Comparison of ENCODE assay signal across 11 mouse cellular contexts in the genomic region with DNA sequence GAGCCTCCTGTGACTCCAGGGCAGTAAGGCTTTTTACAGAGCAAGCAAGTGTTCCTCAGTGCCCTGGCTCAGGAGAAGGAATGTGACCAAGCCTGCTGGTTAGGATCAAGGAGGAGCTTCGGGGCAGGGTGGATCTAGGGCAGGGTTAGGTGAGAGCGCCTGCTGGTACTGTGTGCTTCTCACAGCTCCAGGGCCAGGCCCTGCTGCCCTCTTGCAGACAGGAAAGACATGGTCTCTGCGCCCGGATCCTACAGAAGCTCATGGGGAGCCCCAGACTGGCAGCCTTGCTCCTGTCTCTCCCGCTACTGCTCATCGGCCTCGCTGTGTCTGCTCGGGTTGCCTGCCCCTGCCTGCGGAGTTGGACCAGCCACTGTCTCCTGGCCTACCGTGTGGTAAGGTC. TPM values are rescaled to one million over a fixed set of nuclear protein-coding genes. Genes with fewer than 3 reads are reported as not detected.
A peak's percentile ranks its signal among the peaks of the same experiment; 100 is the strongest.
DNase-seq lines count a peak whose midpoint lies in the region; ATAC-seq lines count a peak whose summit lies in the region.
"Had no signal": no experiment of that assay in that cellular context is flagged by ENCODE, and none has a peak within 500 bp of the region (broad histone marks: within the 10 kb centered on the region; RNA-seq: fewer than 3 reads in every experiment).

No protein-coding gene starts in this region.

- 74% methylated on average over 10 of the region's 10 CpGs for whole genome bisulfite sequencing in midbrain, embryonic 10.5 days
- WGBS in midbrain, embryonic 13.5 days = 72% methylated on average over 10 of the region's 10 CpGs
- 48% methylated on average over 10 of the region's 10 CpGs for WGBS in intestine, embryonic 14.5 days
- WGBS in lung, embryonic 15.5 days = 33% methylated on average over 10 of the region's 10 CpGs
- 54% methylated on average over 10 of the region's 10 CpGs for WGBS in heart, embryonic 12.5 days

- no peaks in the 10 kb centered on the region for H3K36me3 ChIP-seq in midbrain, embryonic 10.5 days
- no peaks in the 10 kb centered on the region for H3K36me3 ChIP-seq in midbrain, embryonic 13.5 days
- H3K36me3 ChIP-seq in intestine, embryonic 14.5 days (ENCODE audit: control insufficient read depth, insufficient read depth, low read length) = no peaks in the 10 kb centered on the region
- H3K36me3 ChIP-seq in lung, embryonic 15.5 days = no peaks in the 10 kb centered on the region
- no peaks in the 10 kb centered on the region for H3K36me3 ChIP-seq in heart, embryonic 12.5 days
- H3K36me3 ChIP-seq: G1E; neural tube, embryonic 12.5 days had no signal

- no peak overlapping the region for H3K4me3 ChIP-seq in midbrain, embryonic 10.5 days
- no peak overlapping the region for H3K4me3 ChIP-seq in midbrain, embryonic 13.5 days (replicated peaks)
- H3K4me3 ChIP-seq in intestine, embryonic 14.5 days (ENCODE audit: low read depth, low read length) = no peak overlapping the region
- peak overlapping the region; percentile 35 for H3K4me3 ChIP-seq in lung, embryonic 15.5 days
- H3K4me3 ChIP-seq in heart, embryonic 12.5 days = no peak overlapping the region
- H3K4me3 ChIP-seq: neural tube, embryonic 12.5 days had no signal

- H3K27ac ChIP-seq in midbrain, embryonic 10.5 days (replicated peaks) = 0 out of 2 replicates have a peak overlapping the region, but pooled peaks have one; percentile 3
- H3K27ac ChIP-seq in midbrain, embryonic 13.5 days = no peak overlapping the region
- H3K27ac ChIP-seq in intestine, embryonic 14.5 days (ENCODE audit: low read depth) = no peak overlapping the region
- H3K27ac ChIP-seq in lung, embryonic 15.5 days = peak overlapping the region; percentile 74
- H3K27ac ChIP-seq in heart, embryonic 12.5 days (ENCODE audit: poor library complexity, severe bottlenecking) = no peak overlapping the region
- H3K27ac ChIP-seq: neural tube, embryonic 12.5 days had no signal

- no peaks in the 10 kb centered on the region for H3K27me3 ChIP-seq in midbrain, embryonic 10.5 days (ENCODE audit: low read depth, poor library complexity, severe bottlenecking)
- no peaks in the 10 kb centered on the region; the same call in 1 of the 2 replicates for H3K27me3 ChIP-seq in midbrain, embryonic 13.5 days
- H3K27me3 ChIP-seq in intestine, embryonic 14.5 days (replicated peaks; ENCODE audit: control insufficient read depth, insufficient read depth, low read length) = no peaks in the 10 kb centered on the region
- H3K27me3 ChIP-seq in lung, embryonic 15.5 days = no peaks in the 10 kb centered on the region
- H3K27me3 ChIP-seq in heart, embryonic 12.5 days (replicated peaks) = no peaks in the 10 kb centered on the region
- H3K27me3 ChIP-seq: neural tube, embryonic 12.5 days had no signal

- no peak overlapping the region for H3K4me2 ChIP-seq in midbrain, embryonic 13.5 days (replicated peaks)
- H3K4me2 ChIP-seq in intestine, embryonic 14.5 days (ENCODE audit: low read length) = no peak overlapping the region; the same call in 1 of the 2 replicates
- peak overlapping the region; percentile 52 for H3K4me2 ChIP-seq in lung, embryonic 15.5 days
- no peak overlapping the region for H3K4me2 ChIP-seq in heart, embryonic 12.5 days
- H3K4me2 ChIP-seq: neural tube, embryonic 12.5 days had no signal

- H3K9ac ChIP-seq in midbrain, embryonic 13.5 days (replicated peaks) = no peak overlapping the region
- no peak overlapping the region for H3K9ac ChIP-seq in intestine, embryonic 14.5 days (ENCODE audit: low read length)
- H3K9ac ChIP-seq in lung, embryonic 15.5 days = peak overlapping the region; percentile 31; the same call in 1 of the 2 replicates
- no peak overlapping the region; the same call in 1 of the 2 replicates for H3K9ac ChIP-seq in heart, embryonic 12.5 days
- H3K9ac ChIP-seq: neural tube, embryonic 12.5 days had no signal

- no peaks in the 10 kb centered on the region for H3K9me3 ChIP-seq in midbrain, embryonic 10.5 days (replicated peaks)
- H3K9me3 ChIP-seq in midbrain, embryonic 13.5 days = no peaks in the 10 kb centered on the region
- H3K9me3 ChIP-seq in intestine, embryonic 14.5 days (ENCODE audit: control insufficient read depth, low read length) = no peaks in the 10 kb centered on the region
- H3K9me3 ChIP-seq in lung, embryonic 15.5 days = no peaks in the 10 kb centered on the region
- H3K9me3 ChIP-seq in heart, embryonic 12.5 days (replicated peaks) = no peaks in the 10 kb centered on the region
- H3K9me3 ChIP-seq: G1E; neural tube, embryonic 12.5 days had no signal

- DNase-seq in midbrain, embryonic 10.5 days (ENCODE audit: low spot score) = no peak
- no peak for DNase-seq in intestine, embryonic 14.5 days (ENCODE audit: low spot score)
- peak; percentile 45 for DNase-seq in urinary bladder, postnatal 25 days (ENCODE audit: low spot score)
- no peak for DNase-seq in layer of hippocampus, adult 9-10 months (ENCODE audit: low spot score)
- no peak for DNase-seq in natural killer cell, adult 2 months (ENCODE audit: low spot score in 2 of 2)

- H3K4me1 ChIP-seq in midbrain, embryonic 10.5 days = no peaks in the 10 kb centered on the region
- H3K4me1 ChIP-seq in midbrain, embryonic 13.5 days (replicated peaks) = no peaks in the 10 kb centered on the region
- H3K4me1 ChIP-seq in intestine, embryonic 14.5 days (replicated peaks; ENCODE audit: control insufficient read depth, insufficient read depth, low read length) = no peaks in the 10 kb centered on the region
- H3K4me1 ChIP-seq in lung, embryonic 15.5 days = peaks cover 5% of the 10 kb centered on the region
- H3K4me1 ChIP-seq in heart, embryonic 12.5 days (replicated peaks) = no peaks in the 10 kb centered on the region
- H3K4me1 ChIP-seq: neural tube, embryonic 12.5 days had no signal

- ATAC-seq in midbrain, embryonic 13.5 days = no peak
- ATAC-seq in intestine, embryonic 14.5 days (replicated peaks; ENCODE audit: low FRiP score, low TSS enrichment, low read depth) = peak; percentile 85
- peak; percentile 91 for ATAC-seq in lung, embryonic 15.5 days (ENCODE audit: borderline replicate concordance, extremely low read depth, low FRiP score, low TSS enrichment)
- no peak for ATAC-seq in heart, embryonic 12.5 days (ENCODE audit: insufficient number of reproducible peaks, low FRiP score)

RNA-seq across cellular contexts. Expression of a gene that starts 0.4 kb away (rescaled TPM):
- 1.1 and 1.4 TPM in 2 replicates for polyA plus RNA-seq in midbrain, embryonic 10.5 days (2016; fragmentation: Nextera tagmentation; extraction: Ambion mirVana)
- polyA plus RNA-seq in midbrain, embryonic 13.5 days (2015; fragmentation: Nextera tagmentation; extraction: Ambion mirVana) = 0.13 TPM in 1 of 2 replicates, not detected in the other
- polyA plus RNA-seq in intestine, embryonic 14.5 days (2014; fragmentation: Nextera tagmentation; extraction: Ambion mirVana) = 8.4 and 9.0 TPM in 2 replicates
- 19.5 and 23.5 TPM in 2 replicates for polyA plus RNA-seq in lung, embryonic 15.5 days (2015; fragmentation: Nextera tagmentation; extraction: Ambion mirVana)
- polyA plus RNA-seq in heart, embryonic 12.5 days (2016; fragmentation: Nextera tagmentation; extraction: Ambion mirVana) = 0.94 and 1.3 TPM in 2 replicates
- polyA plus RNA-seq: G1E had no signal

RNA-seq across cellular contexts. Expression of a gene that starts 12.6 kb away (rescaled TPM):
- 4.4 and 5.3 TPM in 2 replicates for polyA plus RNA-seq in midbrain, embryonic 10.5 days (2016; fragmentation: Nextera tagmentation; extraction: Ambion mirVana)
- polyA plus RNA-seq in midbrain, embryonic 13.5 days (2015; fragmentation: Nextera tagmentation; extraction: Ambion mirVana) = 0.96 and 1.4 TPM in 2 replicates
- polyA plus RNA-seq in intestine, embryonic 14.5 days (2014; fragmentation: Nextera tagmentation; extraction: Ambion mirVana) = 15.3 and 18.5 TPM in 2 replicates
- 19.1 and 20.2 TPM in 2 replicates for polyA plus RNA-seq in lung, embryonic 15.5 days (2015; fragmentation: Nextera tagmentation; extraction: Ambion mirVana)
- 4.5 and 4.7 TPM in 2 replicates for polyA plus RNA-seq in heart, embryonic 12.5 days (2016; fragmentation: Nextera tagmentation; extraction: Ambion mirVana)

RNA-seq across cellular contexts. Expression of a gene that starts 16.3 kb away (rescaled TPM):
- 90.0 and 93.5 TPM in 2 replicates for polyA plus RNA-seq in midbrain, embryonic 10.5 days (2016; fragmentation: Nextera tagmentation; extraction: Ambion mirVana)
- 84.3 and 87.6 TPM in 2 replicates for polyA plus RNA-seq in midbrain, embryonic 13.5 days (2015; fragmentation: Nextera tagmentation; extraction: Ambion mirVana)
- 80.0 and 84.6 TPM in 2 replicates for polyA plus RNA-seq in intestine, embryonic 14.5 days (2014; fragmentation: Nextera tagmentation; extraction: Ambion mirVana)
- polyA plus RNA-seq in lung, embryonic 15.5 days (2015; fragmentation: Nextera tagmentation; extraction: Ambion mirVana) = 77.1 and 82.8 TPM in 2 replicates
- 58.5 and 61.1 TPM in 2 replicates for polyA plus RNA-seq in heart, embryonic 12.5 days (2016; fragmentation: Nextera tagmentation; extraction: Ambion mirVana)

RNA-seq across cellular contexts. Expression of a gene that starts 23.1 kb away (rescaled TPM):
- not detected in 2 replicates for polyA plus RNA-seq in midbrain, embryonic 10.5 days (2016; fragmentation: Nextera tagmentation; extraction: Ambion mirVana)
- polyA plus RNA-seq in midbrain, embryonic 13.5 days (2015; fragmentation: Nextera tagmentation; extraction: Ambion mirVana) = 0.12 TPM in 1 of 2 replicates, not detected in the other
- 2.2 and 3.1 TPM in 2 replicates for polyA plus RNA-seq in intestine, embryonic 14.5 days (2014; fragmentation: Nextera tagmentation; extraction: Ambion mirVana)
- polyA plus RNA-seq in lung, embryonic 15.5 days (2015; fragmentation: Nextera tagmentation; extraction: Ambion mirVana) = not detected in 2 replicates
- not detected in 2 replicates for polyA plus RNA-seq in heart, embryonic 12.5 days (2016; fragmentation: Nextera tagmentation; extraction: Ambion mirVana)
- polyA plus RNA-seq: G1E; heart, embryonic 14.5 days; neural tube, embryonic 12.5 days had no signal

RNA-seq across cellular contexts. Expression of a gene that starts 24.5 kb away (rescaled TPM):
- 43.0 and 45.4 TPM in 2 replicates for polyA plus RNA-seq in midbrain, embryonic 10.5 days (2016; fragmentation: Nextera tagmentation; extraction: Ambion mirVana)
- polyA plus RNA-seq in midbrain, embryonic 13.5 days (2015; fragmentation: Nextera tagmentation; extraction: Ambion mirVana) = 49.4 and 56.5 TPM in 2 replicates
- polyA plus RNA-seq in intestine, embryonic 14.5 days (2014; fragmentation: Nextera tagmentation; extraction: Ambion mirVana) = 20.1 and 20.2 TPM in 2 replicates
- 33.1 and 36.3 TPM in 2 replicates for polyA plus RNA-seq in lung, embryonic 15.5 days (2015; fragmentation: Nextera tagmentation; extraction: Ambion mirVana)
- 42.7 and 46.9 TPM in 2 replicates for polyA plus RNA-seq in heart, embryonic 12.5 days (2016; fragmentation: Nextera tagmentation; extraction: Ambion mirVana)

Comparison
In these comparisons a context has a peak if more than half of its experiments do, and no peak if none do; other contexts are left out.
1. H3K27ac ChIP-seq: peak in midbrain, embryonic 10.5 days (single experiment) and lung, embryonic 15.5 days (single experiment); none in midbrain, embryonic 13.5 days (single experiment), intestine, embryonic 14.5 days (single experiment) and heart, embryonic 12.5 days (single experiment).
2. ATAC-seq: peak in intestine, embryonic 14.5 days (single experiment) and lung, embryonic 15.5 days (single experiment); none in midbrain, embryonic 13.5 days (single experiment) and heart, embryonic 12.5 days (single experiment).